ENCODE assay signal across 13 mouse cellular contexts in the genomic region with DNA sequence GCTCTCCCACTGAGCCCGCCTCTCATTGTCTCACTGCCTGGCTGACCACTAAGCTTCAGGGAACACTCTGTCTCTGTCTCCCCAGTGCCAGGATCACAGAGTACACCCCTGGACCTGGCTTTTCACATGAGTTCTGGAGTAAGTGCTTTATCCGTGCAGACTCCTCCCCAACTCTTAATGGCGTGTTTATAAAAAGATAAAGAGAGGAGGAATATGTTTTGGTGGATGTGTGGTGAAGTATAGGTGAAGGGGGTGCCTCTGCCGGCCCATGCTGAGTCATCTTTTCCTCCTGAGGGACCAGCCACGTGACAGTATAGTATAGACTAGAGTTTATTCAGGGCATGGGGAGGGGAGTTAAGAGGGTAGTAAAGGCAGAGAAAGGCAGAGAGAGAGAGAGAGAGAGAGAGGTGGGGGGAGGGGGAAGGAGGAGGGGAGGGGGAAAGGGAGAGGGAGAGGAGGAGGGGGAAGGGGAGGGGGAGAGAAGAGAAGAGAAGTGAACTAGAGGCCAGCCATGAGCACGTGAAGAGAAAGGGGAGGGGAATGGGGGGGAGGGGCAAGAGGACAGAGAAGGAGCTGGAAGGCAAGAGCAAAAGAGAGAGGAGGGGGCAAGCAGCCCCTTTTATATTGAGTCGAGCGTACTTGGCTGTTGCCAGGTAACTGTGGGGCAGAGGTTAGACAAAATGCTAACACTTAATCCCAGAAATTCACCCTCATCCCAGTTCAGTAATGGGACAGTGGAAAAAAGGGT. TPM values are rescaled to one million over a fixed set of nuclear protein-coding genes. Genes with fewer than 3 reads are reported as not detected.
DNase-seq lines count a peak whose midpoint lies in the region; ATAC-seq lines count a peak whose summit lies in the region.
"Had no signal": no experiment of that assay in that cellular context is flagged by ENCODE, and none has a peak within 500 bp of the region (broad histone marks: within the 10 kb centered on the region; RNA-seq: fewer than 3 reads in every experiment).

No protein-coding gene starts in this region.

- peak overlapping the region; percentile 70 to 76 for H3K27ac ChIP-seq in heart, embryonic 14.5 days (replicated peaks in 1 of 2; ENCODE audit: control insufficient read depth in 1 of 2, insufficient read depth in 1 of 2, low read depth in 2 of 2, low read length in 2 of 2)
- no peak overlapping the region for H3K27ac ChIP-seq in hindbrain, embryonic 14.5 days

- ATAC-seq in heart, embryonic 14.5 days (ENCODE audit: insufficient number of reproducible peaks, insufficient read depth, low FRiP score, low read depth), result peak; percentile 23; the same call in 1 of the 2 replicates
- ATAC-seq in hindbrain, embryonic 14.5 days (ENCODE audit: low FRiP score), result no peak
- ATAC-seq: forebrain, embryonic 13.5 days had no signal

- no peaks in the 10 kb centered on the region for H3K9me3 ChIP-seq in heart, embryonic 14.5 days (ENCODE audit: control insufficient read depth, low read length)
- no peaks in the 10 kb centered on the region for H3K9me3 ChIP-seq in hindbrain, embryonic 14.5 days (ENCODE audit: control insufficient read depth, low read length)
- H3K9me3 ChIP-seq: forebrain, embryonic 13.5 days; limb, embryonic 13.5 days; megakaryocyte, embryonic 14.5 days had no signal

- no peaks in the 10 kb centered on the region for H3K36me3 ChIP-seq in heart, embryonic 14.5 days (ENCODE audit: control insufficient read depth, insufficient read depth, low read length)
- no peaks in the 10 kb centered on the region for H3K36me3 ChIP-seq in hindbrain, embryonic 14.5 days (replicated peaks; ENCODE audit: control insufficient read depth, insufficient read depth)
- H3K36me3 ChIP-seq: limb, embryonic 13.5 days had no signal

- 28% methylated on average over 8 of the region's 8 CpGs for WGBS in heart, embryonic 14.5 days
- WGBS in hindbrain, embryonic 14.5 days, result 41% methylated on average over 8 of the region's 8 CpGs

- no peaks in the 10 kb centered on the region for H3K27me3 ChIP-seq in heart, embryonic 14.5 days (ENCODE audit: control insufficient read depth, insufficient read depth, low read length)
- no peaks in the 10 kb centered on the region for H3K27me3 ChIP-seq in hindbrain, embryonic 14.5 days (ENCODE audit: control insufficient read depth, insufficient read depth, low read length)
- H3K27me3 ChIP-seq: forebrain, embryonic 13.5 days; megakaryocyte, embryonic 14.5 days had no signal

- H3K4me3 ChIP-seq in heart, embryonic 14.5 days (ENCODE audit: control insufficient read depth in 1 of 2, insufficient read depth in 1 of 2, low read depth in 1 of 2, low read length in 2 of 2), result no peak overlapping the region
- H3K4me3 ChIP-seq in hindbrain, embryonic 14.5 days (replicated peaks; ENCODE audit: low read length), result no peak overlapping the region
- H3K4me3 ChIP-seq: forebrain, embryonic 13.5 days; limb, embryonic 13.5 days; megakaryocyte, embryonic 14.5 days had no signal

- H3K4me1 ChIP-seq in heart, embryonic 14.5 days (ENCODE audit: control insufficient read depth in 2 of 2, insufficient read depth in 2 of 2, low read length in 2 of 2), result peaks cover 24 to 34% of the 10 kb centered on the region in 2 experiments
- H3K4me1 ChIP-seq in hindbrain, embryonic 14.5 days (replicated peaks; ENCODE audit: control insufficient read depth, insufficient read depth, low read length), result peaks cover 10% of the 10 kb centered on the region; the same call in 1 of the 2 replicates

- no peak overlapping the region for H3K4me2 ChIP-seq in heart, embryonic 14.5 days (ENCODE audit: low read length)
- H3K4me2 ChIP-seq in hindbrain, embryonic 14.5 days (replicated peaks), result no peak overlapping the region
- H3K4me2 ChIP-seq: forebrain, embryonic 13.5 days; limb, embryonic 13.5 days had no signal

- H3K9ac ChIP-seq in heart, embryonic 14.5 days (ENCODE audit: low read length), result no peak overlapping the region; the same call in 1 of the 2 replicates
- no peak overlapping the region for H3K9ac ChIP-seq in hindbrain, embryonic 14.5 days
- H3K9ac ChIP-seq: forebrain, embryonic 13.5 days; limb, embryonic 13.5 days had no signal

- DNase-seq in embryo, embryonic 11 days, result peak; percentile 37
- no peak for DNase-seq in embryo, embryonic 9.5 days (ENCODE audit: extremely low spot score)
- peak; percentile 34 for DNase-seq in testis, postnatal 14 days (ENCODE audit: low spot score)
- DNase-seq in testis, postnatal 10 days (ENCODE audit: low spot score), result no peak
- peak; percentile 43 for DNase-seq in retina, embryonic 14.5 days (ENCODE audit: low spot score)
- no peak for DNase-seq in layer of hippocampus, adult 9-11 months
- DNase-seq in hindbrain, embryonic 14.5 days (ENCODE audit: low spot score), result no peak
- DNase-seq: cerebellum, postnatal 14 days; kidney, postnatal 25 days had no signal

RNA-seq across cellular contexts. Expression of a gene that starts 49.3 kb away (rescaled TPM):
- polyA plus RNA-seq in heart, embryonic 14.5 days (2014; fragmentation: Nextera tagmentation; extraction: Ambion mirVana), result 46.6 and 47.7 TPM in 2 replicates
- polyA plus RNA-seq in hindbrain, embryonic 14.5 days (2014; fragmentation: Nextera tagmentation; extraction: Ambion mirVana), result 45.7 and 49.8 TPM in 2 replicates

Comparison
In these comparisons a context has a peak if more than half of its experiments do, and no peak if none do; other contexts are left out.
1. DNase-seq: peak in embryo, embryonic 11 days (single experiment), testis, postnatal 14 days (single experiment) and retina, embryonic 14.5 days (single experiment); none in embryo, embryonic 9.5 days (single experiment), testis, postnatal 10 days (single experiment), layer of hippocampus, adult 9-11 months (single experiment) and hindbrain, embryonic 14.5 days (single experiment).